Mouse (Mus musculus): ENCODE data around the gene Olfr576. TPM values are rescaled to one million over a fixed set of nuclear protein-coding genes. Genes with fewer than 3 reads are reported as not detected.

Olfr576 gene
- not detected in 2 replicates for polyA plus RNA-seq (2012; ENCODE audit: low replicate concordance)

DNA sequence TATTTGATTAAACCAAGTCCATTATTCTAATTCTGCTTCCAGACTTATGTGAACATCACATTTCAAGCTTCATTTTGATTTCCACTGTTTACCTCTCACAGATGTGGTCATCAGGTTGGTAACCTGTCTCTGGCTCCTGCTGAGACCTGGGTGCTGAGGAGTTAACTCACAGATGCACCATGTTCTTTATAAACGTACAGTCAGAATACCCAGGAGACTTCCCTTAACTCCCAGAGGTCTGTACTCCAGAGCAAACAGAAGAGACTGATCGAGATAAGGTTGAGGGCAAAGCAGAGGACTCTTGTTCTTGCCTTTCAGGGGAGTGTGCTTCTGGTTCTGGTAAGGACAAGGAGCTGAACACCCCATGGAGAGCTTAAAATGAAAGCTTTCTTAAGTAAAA lies at the start of gene Olfr576:
Gene Olfr576 (plus strand): TSS at position 301 of the 400 bp plus-strand sequence.

DNA sequence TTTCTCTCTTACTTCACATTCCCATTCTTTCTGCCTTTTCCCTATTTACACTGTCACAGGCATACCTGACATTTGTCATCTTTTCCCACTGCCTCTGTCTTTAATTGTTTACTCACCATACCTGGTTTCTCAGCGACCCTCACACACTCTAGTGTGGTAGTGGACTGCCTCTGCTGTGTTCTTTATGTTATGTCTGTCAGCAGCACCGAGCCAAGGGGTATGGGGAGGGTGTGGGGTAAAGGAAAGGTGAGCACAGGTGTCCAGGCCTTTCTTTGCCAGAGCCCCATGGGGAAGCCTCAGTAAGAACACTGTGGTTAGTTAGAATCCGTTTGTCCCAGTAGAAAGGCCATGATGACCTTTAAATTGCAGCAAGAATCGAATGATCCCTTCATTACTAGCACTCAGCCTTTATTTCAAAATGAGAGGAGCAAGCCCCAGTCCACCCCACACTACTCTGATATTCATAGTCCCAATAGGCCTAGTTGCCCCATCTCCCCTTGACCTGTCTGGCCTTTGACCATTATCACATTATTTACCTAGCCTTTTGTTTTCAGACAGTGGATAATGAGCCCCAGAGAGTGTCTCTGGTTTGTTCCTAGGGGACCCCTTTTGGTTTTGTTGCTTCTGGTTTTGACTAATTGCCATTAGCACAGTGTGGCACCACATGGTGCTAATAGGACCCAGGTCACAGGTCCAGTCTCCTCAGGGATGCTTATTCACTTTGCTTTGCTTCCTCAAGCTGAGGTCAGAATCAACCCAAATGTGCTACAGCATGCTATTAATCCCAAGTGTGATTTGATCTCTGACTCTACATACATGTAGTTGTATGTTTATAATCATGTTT lies 45.2 kb upstream of the Olfr576 start, which contains the start of gene Olfr571:
Gene Olfr571 (minus strand): TSS at position 505 of the 844 bp plus-strand sequence.

DNA sequence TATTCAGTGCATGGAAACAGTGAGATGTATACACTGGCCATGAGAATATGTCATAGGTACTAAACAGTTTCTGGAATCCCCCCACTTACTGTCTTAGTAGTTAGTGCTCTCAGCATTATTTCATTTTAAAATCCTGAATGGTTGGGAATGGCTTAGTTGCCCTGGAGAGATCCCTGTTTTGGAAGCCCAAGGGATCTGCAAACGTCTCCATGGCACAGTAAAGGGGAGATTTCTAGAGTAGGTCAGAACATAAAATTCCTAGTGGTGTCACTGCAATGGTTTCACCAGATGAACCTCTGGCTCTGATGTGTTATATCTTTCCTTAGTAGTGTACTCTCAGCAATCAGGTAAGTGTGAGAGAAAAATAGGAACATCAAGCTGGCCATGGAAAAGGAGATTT lies 38.4 kb upstream of the Olfr576 start, which contains the start of gene Olfr572:
Gene Olfr572 (plus strand): TSS at position 301 of the 400 bp plus-strand sequence.

DNA sequence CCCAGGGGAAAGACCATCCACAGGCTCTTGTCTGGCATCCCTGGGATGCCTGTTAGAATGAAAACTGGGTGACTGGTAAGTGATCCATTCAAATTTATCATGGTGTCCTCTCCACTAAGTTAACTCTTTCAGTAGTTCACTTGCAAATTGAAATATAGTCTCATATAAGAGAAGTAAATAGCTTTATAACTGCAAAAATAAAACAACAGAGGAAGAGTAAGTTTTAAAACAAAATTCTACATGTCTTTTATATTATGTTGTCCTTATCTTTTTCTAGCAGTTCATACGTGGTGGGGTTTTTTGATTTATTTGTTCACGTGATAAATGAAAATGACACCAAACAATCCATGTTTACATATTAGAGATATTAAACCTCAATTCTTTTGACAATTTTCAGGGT lies 20.0 kb upstream of the Olfr576 start, which contains the start of gene Olfr573-ps1:
Gene Olfr573-ps1 (minus strand): TSS at position 101 of the 400 bp plus-strand sequence.

DNA sequence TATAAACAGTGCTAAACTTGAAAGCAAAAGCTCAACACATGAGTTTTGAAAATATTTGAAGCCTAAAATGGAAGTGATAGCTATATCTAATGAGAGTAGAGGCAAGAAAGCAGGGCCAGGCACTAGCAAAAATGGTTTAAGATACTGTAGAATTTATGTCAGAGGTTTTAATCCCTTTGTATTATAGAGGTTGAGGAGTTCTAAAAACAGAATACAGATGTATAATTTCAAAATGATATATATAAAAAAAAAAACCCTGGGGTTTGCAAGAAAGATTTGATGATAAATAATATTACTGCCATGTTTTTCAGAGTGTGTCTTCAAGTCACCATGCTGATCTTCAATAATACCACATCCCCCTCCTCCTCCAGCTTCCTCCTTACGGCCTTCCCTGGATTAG lies 14.3 kb upstream of the Olfr576 start, which contains the start of gene Olfr574:
Gene Olfr574 (plus strand): TSS at position 301 of the 400 bp plus-strand sequence.

DNA sequence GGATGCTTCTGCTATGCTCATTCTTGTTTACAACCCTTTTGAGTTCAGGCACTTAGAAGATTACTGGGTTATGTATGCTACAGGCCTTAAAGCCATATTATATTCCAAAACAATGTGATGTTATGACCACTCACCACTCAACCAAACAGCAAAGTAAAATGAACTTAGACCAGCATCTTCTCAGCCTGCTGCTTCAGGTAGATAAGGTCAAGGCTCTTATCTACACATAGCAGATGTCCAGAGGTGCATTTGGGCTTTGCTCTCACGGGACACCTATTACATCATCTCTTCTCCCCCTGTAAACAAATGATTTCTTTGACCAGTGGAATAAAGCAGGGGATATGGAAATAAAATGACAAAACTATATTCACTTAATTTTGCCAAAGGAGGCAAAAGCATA lies 3.9 kb upstream of the Olfr576 start, which contains the start of gene Olfr575:
Gene Olfr575 (minus strand): TSS at position 183 of the 400 bp plus-strand sequence.

DNA sequence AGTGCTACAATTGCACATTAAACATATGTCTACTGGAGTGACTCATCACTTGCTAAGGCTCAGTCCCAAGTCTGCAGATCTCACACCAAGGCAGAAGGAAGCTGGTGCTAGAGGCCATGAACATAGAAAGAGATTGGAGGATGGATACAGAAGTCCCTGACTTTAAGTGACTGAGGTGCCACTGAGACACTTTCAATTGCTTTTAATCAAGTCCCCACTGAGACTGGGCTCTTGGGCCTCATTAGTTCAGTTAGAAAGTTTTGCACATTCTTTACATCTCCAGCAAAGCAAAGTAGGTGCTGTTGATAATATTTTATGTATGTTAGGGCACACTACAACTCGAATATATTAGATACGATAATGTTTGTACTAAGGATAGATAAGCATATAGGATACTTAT lies 13.4 kb downstream of the Olfr576 start, which contains the start of gene Olfr577:
Gene Olfr577 (minus strand): TSS at position 101 of the 400 bp plus-strand sequence.

DNA sequence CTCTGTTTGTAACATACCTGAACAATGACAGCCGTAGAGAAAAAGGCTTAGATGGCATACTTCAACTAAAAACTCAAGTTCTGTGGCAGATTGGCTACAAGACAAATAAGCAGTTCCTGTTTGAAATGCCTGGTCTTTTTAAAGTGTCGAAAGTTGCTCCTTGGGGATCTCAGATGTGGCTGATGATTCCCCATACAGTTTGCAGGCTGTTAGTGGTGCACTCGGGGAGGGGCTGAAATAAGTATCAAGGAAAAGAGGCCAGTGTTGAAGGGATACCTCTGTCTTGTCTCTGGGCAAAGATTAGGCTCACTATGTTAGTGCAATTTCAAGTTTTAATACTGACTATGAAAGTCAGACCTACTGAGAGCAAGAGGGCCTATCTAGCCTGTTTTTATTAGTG lies 26.8 kb downstream of the Olfr576 start, which contains the start of gene Olfr578:
Gene Olfr578 (minus strand): TSS at position 101 of the 400 bp plus-strand sequence.

Other genes starting within 250 kb of the Olfr576 start
- gene Olfr33, start 243.6 kb upstream of the Olfr576 start, polyA plus RNA-seq (2012; ENCODE audit: low replicate concordance) = not detected in 2 replicates
- gene Olfr559, start 235.2 kb upstream of the Olfr576 start, polyA plus RNA-seq (2012; ENCODE audit: low replicate concordance) = not detected in 2 replicates
- gene Olfr560, start 203.3 kb upstream of the Olfr576 start, polyA plus RNA-seq (2012; ENCODE audit: low replicate concordance) = not detected in 2 replicates
- not detected in 2 replicates for gene Olfr78, start 203.2 kb upstream of the Olfr576 start, polyA plus RNA-seq (2012; ENCODE audit: low replicate concordance)
- gene Olfr561, start 191.4 kb upstream of the Olfr576 start, polyA plus RNA-seq (2012; ENCODE audit: low replicate concordance) = not detected in 2 replicates
- not detected in 2 replicates for gene Olfr564, start 159.2 kb upstream of the Olfr576 start, polyA plus RNA-seq (2012; ENCODE audit: low replicate concordance)
- gene Olfr566, start 103.9 kb upstream of the Olfr576 start, polyA plus RNA-seq (2012; ENCODE audit: low replicate concordance) = not detected in 2 replicates
- gene Olfr568, start 85.5 kb upstream of the Olfr576 start, polyA plus RNA-seq (2012; ENCODE audit: low replicate concordance) = not detected in 2 replicates
- not detected in 2 replicates for gene Olfr569, start 71.8 kb upstream of the Olfr576 start, polyA plus RNA-seq (2012; ENCODE audit: low replicate concordance)
- not detected in 2 replicates for gene Olfr570, start 68.1 kb upstream of the Olfr576 start, polyA plus RNA-seq (2012; ENCODE audit: low replicate concordance)
- gene Olfr571, start 45.1 kb upstream of the Olfr576 start, polyA plus RNA-seq (2012; ENCODE audit: low replicate concordance) = not detected in 2 replicates
- not detected in 2 replicates for gene Olfr572, start 38.3 kb upstream of the Olfr576 start, polyA plus RNA-seq (2012; ENCODE audit: low replicate concordance)
- gene Olfr573-ps1, start 20.1 kb upstream of the Olfr576 start, polyA plus RNA-seq (2012; ENCODE audit: low replicate concordance) = 0.21 TPM in 1 of 2 replicates, not detected in the other
- gene Olfr574, start 14.2 kb upstream of the Olfr576 start, polyA plus RNA-seq (2012; ENCODE audit: low replicate concordance) = not detected in 2 replicates
- not detected in 2 replicates for gene Olfr575, start 3.9 kb upstream of the Olfr576 start, polyA plus RNA-seq (2012; ENCODE audit: low replicate concordance)
- gene Olfr577, start 13.3 kb downstream of the Olfr576 start, polyA plus RNA-seq (2012; ENCODE audit: low replicate concordance) = not detected in 2 replicates
- not detected in 2 replicates for gene Olfr578, start 26.7 kb downstream of the Olfr576 start, polyA plus RNA-seq (2012; ENCODE audit: low replicate concordance)
- gene Olfr582, start 75.4 kb downstream of the Olfr576 start, polyA plus RNA-seq (2012; ENCODE audit: low replicate concordance) = not detected in 2 replicates
- not detected in 2 replicates for gene Olfr583, start 88.6 kb downstream of the Olfr576 start, polyA plus RNA-seq (2012; ENCODE audit: low replicate concordance)
- not detected in 2 replicates for gene Olfr584, start 119.2 kb downstream of the Olfr576 start, polyA plus RNA-seq (2012; ENCODE audit: low replicate concordance)
- gene Olfr585, start 135.1 kb downstream of the Olfr576 start, polyA plus RNA-seq (2012; ENCODE audit: low replicate concordance) = not detected in 2 replicates
- gene Olfr586, start 163.0 kb downstream of the Olfr576 start, polyA plus RNA-seq (2012; ENCODE audit: low replicate concordance) = not detected in 2 replicates
- gene Olfr588-ps1, start 178.2 kb downstream of the Olfr576 start, polyA plus RNA-seq (2012; ENCODE audit: low replicate concordance) = not detected in 2 replicates
- not detected in 2 replicates for gene Olfr589, start 193.7 kb downstream of the Olfr576 start, polyA plus RNA-seq (2012; ENCODE audit: low replicate concordance)
- gene Olfr591, start 215.7 kb downstream of the Olfr576 start, polyA plus RNA-seq (2012; ENCODE audit: low replicate concordance) = not detected in 2 replicates
- not detected in 2 replicates for gene Olfr592, start 222.1 kb downstream of the Olfr576 start, polyA plus RNA-seq (2012; ENCODE audit: low replicate concordance)
- gene Olfr593, start 249.2 kb downstream of the Olfr576 start, polyA plus RNA-seq (2012; ENCODE audit: low replicate concordance) = not detected in 2 replicates

All from leukemia stem cell, adult 10-12 weeks (primary cell).